Mouse (Mus musculus) CH12.LX (cell line): ENCODE measurements at regions not wholly inside any gene's neighbourhood (a gene's known extent, or its start where the extent isn't known, plus 50 kb on each side); places are given as distances from the start of the nearest gene placed in this dataset.
A peak's percentile ranks its signal among the peaks of the same experiment; 100 is the strongest.

Experiments
- CTCF ChIP-seq, 2 experiments: IDR thresholded peaks in 1 of 2; conservative IDR thresholded peaks in 1 of 2; 2 replicates each; pipeline ENCODE4 v1.5.1; 2011 to 2012; ENCODE audit warnings: low read depth in 2 of 2, low read length in 2 of 2, improper control_type of control experiment in 1 of 2, inconsistent platforms in 1 of 2, mild to moderate bottlenecking in 1 of 2, moderate library complexity in 1 of 2
- USF1 ChIP-seq: IDR thresholded peaks from 2 replicates; pipeline ENCODE4 v1.6.1; 2014; ENCODE audit warnings: low read depth, mild to moderate bottlenecking, inconsistent platforms, low read length, improper control_type of control experiment

- TF ChIP-seq CTCF (conservative IDR thresholded peaks at IDR 0.05 in 1 of 2, IDR thresholded peaks at IDR 0.05 in 1 of 2; ENCODE audit: low read depth in 2 of 2, low read length in 2 of 2) (peak; percentile 44 to 72), USF1 (no peak)
Measured at GRCm38 (mm10) chr6:41118201-41118976, 83.1 kb upstream of the 2210010C04Rik start.
